Mouse (Mus musculus) embryonic facial prominence, embryonic 12.5 days (tissue): ENCODE results near the gene Atxn7l1. TPM values are rescaled to one million over a fixed set of nuclear protein-coding genes. Genes with fewer than 3 reads are reported as not detected.

ENCODE experiments used
- ATAC-seq: fragments of 200-750 bp; cut with Nextera tagmentation; 2 replicates; pipeline ENCODE4 v1.8.0; 2017; ENCODE audit not compliant: insufficient number of reproducible peaks, insufficient read depth, low FRiP score, low TSS enrichment
- H3K27ac ChIP-seq: fragments of 300-500 bp; sonication (generic); 2 replicates; pipeline ENCODE4 v1.5.1; 2016; ENCODE audit warnings: mild to moderate bottlenecking
- H3K27me3 ChIP-seq: fragments of 300-500 bp; sonication (generic); 2 replicates; pipeline ENCODE4 v1.6.1; 2016; ENCODE audit warnings: mild to moderate bottlenecking, moderate library complexity
- H3K36me3 ChIP-seq: fragments of 300-500 bp; sonication (generic); 2 replicates; pipeline ENCODE4 v1.6.1; 2016; ENCODE audit warnings: mild to moderate bottlenecking
- H3K4me1 ChIP-seq: fragments of 300-500 bp; sonication (generic); 2 replicates; pipeline ENCODE4 v1.6.1; 2016
- H3K4me2 ChIP-seq: fragments of 300-500 bp; sonication (generic); replicated peaks from 2 replicates; pipeline ENCODE4 v1.6.1; 2016; ENCODE audit warnings: mild to moderate bottlenecking, moderate library complexity
- H3K4me3 ChIP-seq: fragments of 300-500 bp; sonication (generic); 2 replicates; pipeline ENCODE4 v1.5.1; 2016; ENCODE audit warnings: mild to moderate bottlenecking
- H3K9ac ChIP-seq: fragments of 300-500 bp; sonication (generic); 2 replicates; pipeline ENCODE4 v1.6.1; 2016; ENCODE audit warnings: mild to moderate bottlenecking, moderate library complexity
- H3K9me3 ChIP-seq: fragments of 300-500 bp; sonication (generic); 2 replicates; pipeline ENCODE4 v1.6.1; 2016; ENCODE audit warnings: mild to moderate bottlenecking, moderate library complexity
- WGBS: fragments of 180-500 bp; shearing (Covaris S2); methylation state at CpG from one replicate; pipeline ENCODE4 v1.1.7; 2016; 5-methylcytosine and 5-hydroxymethylcytosine counted together
- polyA plus RNA-seq: library from polyadenylated mRNA; unstranded; fragments of >200 nt; fragmentation: Nextera tagmentation; extraction: Ambion mirVana; gene quantifications from 2 replicates; pipeline ENCODE4 v1.2.1, GENCODE M21; 2016

Gene Atxn7l1
- polyA plus RNA-seq, 1 experiment from 2014 or later, result 10.9 TPM

DNA sequence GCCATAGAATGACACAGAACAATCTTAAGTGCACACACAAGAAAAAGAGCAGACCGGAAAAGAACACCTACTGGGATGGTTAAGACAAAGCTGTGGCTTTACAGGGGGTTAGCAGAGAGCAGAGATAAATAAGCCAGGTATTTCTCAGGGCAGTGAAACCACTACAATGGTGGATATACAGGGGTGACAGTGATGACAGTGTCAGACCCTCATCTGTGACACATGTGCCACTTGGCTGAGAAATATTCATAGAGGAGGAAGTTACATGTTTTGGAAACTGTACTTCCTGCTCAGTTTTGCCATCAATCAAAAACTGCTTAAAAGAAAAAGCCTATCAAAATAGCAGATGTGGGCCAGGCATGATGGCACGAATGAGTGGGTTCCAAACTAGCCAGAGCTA is 19.4 kb upstream of the Atxn7l1 start:
- ATAC-seq, result no peak
- Histone ChIP-seq H3K4me2 (no peak overlapping the region), H3K27me3 (no peaks in the 10 kb centered on the region), H3K9me3 (no peaks in the 10 kb centered on the region), H3K27ac (no peak overlapping the region), H3K4me3 (no peak overlapping the region), H3K4me1 (peaks cover 14% of the 10 kb centered on the region; the same call in 1 of the 2 replicates), H3K36me3 (no peaks in the 10 kb centered on the region), H3K9ac (no peak overlapping the region)
- WGBS, result 87% methylated on average over 2 of the region's 2 CpGs

DNA sequence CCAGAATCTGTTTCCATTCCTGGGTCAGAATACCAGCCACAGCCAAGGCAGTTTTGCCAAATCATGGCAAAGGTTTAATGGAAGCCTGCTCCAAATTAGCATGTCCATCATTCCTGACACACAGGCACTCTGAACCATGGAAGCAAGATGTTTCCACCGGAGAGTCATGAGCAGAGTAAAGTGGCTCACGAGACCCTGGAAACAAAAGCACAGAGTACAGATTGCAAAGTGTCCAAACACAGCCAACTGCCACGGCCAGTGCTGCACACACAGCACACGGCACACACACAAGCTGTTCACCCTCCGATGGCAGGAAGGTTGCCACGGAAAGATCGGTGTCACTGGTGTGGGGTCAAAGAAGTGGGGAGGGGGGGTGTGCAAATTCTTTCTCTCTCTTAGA is 18.8 kb upstream of the Atxn7l1 start:
- Histone ChIP-seq H3K9ac (no peak overlapping the region), H3K9me3 (no peaks in the 10 kb centered on the region), H3K4me3 (no peak overlapping the region), H3K27me3 (no peaks in the 10 kb centered on the region), H3K4me2 (no peak overlapping the region), H3K27ac (no peak overlapping the region), H3K36me3 (no peaks in the 10 kb centered on the region), H3K4me1 (peaks cover 14% of the 10 kb centered on the region; the same call in 1 of the 2 replicates)
- no peak for ATAC-seq
- 46% methylated on average over 7 of the region's 7 CpGs for WGBS

DNA sequence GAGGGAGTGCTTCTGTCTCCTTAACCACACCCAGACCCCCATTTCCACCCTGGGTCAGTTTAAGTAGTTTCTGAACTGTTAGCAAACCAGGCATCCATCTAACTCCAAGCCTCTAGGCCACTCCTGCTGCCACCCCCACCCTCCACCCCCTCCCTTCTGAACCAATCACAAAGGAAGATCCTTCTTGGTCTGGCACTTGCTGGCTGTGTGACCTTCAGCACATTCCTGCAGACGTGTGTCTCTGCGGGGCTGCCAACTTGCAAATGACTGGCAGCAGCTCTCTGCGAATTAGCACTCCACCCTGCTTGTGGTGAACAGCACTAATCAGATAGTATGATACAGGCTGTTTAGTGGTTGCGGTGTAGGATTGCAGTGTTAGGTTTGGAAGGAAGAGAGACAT is 18.1 kb upstream of the Atxn7l1 start:
- no peak overlapping the region for H3K4me2 ChIP-seq
- no peaks in the 10 kb centered on the region for H3K27me3 ChIP-seq
- no peak for ATAC-seq
- peaks cover 14% of the 10 kb centered on the region; the same call in 1 of the 2 replicates for H3K4me1 ChIP-seq
- H3K27ac ChIP-seq, result no peak overlapping the region; the same call in 1 of the 2 replicates
- 20% methylated on average over 4 of the region's 4 CpGs for WGBS
- no peak overlapping the region for H3K4me3 ChIP-seq
- H3K9me3 ChIP-seq, result no peaks in the 10 kb centered on the region
- H3K9ac ChIP-seq, result no peak overlapping the region
- no peaks in the 10 kb centered on the region for H3K36me3 ChIP-seq

DNA sequence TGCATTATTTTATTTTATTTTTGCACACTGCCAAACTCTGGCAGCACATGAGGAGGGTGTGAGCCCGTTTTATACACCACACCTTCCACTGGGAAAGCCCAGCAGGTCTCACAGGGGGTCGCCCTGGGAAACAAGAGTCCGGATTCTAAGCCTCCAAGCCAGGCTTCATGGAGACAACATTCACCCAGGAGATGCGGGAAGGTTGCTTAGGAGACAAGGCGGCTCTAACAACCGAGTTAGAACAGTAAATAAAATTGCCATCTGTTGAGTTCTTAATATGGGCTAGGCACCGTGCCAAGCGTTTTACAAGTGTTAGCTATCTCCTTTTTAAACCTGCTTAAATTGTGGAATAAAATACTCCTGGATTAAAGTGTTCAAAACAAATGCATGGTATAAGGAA is 17.1 kb upstream of the Atxn7l1 start:
- H3K27ac ChIP-seq, result no peak overlapping the region
- no peak overlapping the region for H3K4me3 ChIP-seq
- peaks cover 14% of the 10 kb centered on the region; the same call in 1 of the 2 replicates for H3K4me1 ChIP-seq
- H3K4me2 ChIP-seq, result no peak overlapping the region
- H3K27me3 ChIP-seq, result no peaks in the 10 kb centered on the region
- 62% methylated on average over 8 of the region's 8 CpGs for WGBS
- H3K36me3 ChIP-seq, result no peaks in the 10 kb centered on the region
- ATAC-seq, result no peak
- H3K9ac ChIP-seq, result no peak overlapping the region
- H3K9me3 ChIP-seq, result no peaks in the 10 kb centered on the region

DNA sequence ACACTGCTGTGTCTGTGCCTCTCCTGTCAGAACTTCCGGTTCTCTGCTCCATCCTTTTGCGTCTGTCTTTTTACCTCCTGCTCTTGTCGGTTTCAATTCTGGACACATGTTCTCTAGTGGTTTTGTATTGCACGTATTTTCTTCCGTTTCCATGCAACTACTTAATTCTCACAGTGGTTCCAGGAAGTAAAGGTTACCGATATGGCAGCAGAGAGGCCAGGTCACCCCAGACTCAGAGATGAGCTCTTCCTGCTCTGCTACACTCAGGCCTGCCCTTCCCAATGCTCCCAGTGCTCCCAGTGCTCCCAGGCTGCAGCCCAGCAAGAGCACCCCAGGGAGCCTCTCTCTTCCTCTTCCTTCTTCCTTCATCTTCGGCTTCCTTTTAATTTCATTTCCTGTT is 15.7 kb upstream of the Atxn7l1 start:
- no peak overlapping the region for H3K4me2 ChIP-seq
- H3K27me3 ChIP-seq, result no peaks in the 10 kb centered on the region
- H3K36me3 ChIP-seq, result no peaks in the 10 kb centered on the region
- no peaks in the 10 kb centered on the region for H3K9me3 ChIP-seq
- no peak overlapping the region for H3K27ac ChIP-seq
- peaks cover 14% of the 10 kb centered on the region; the same call in 1 of the 2 replicates for H3K4me1 ChIP-seq
- H3K9ac ChIP-seq, result no peak overlapping the region
- no peak for ATAC-seq
- WGBS, result 42% methylated on average over 7 of the region's 7 CpGs
- no peak overlapping the region for H3K4me3 ChIP-seq

DNA sequence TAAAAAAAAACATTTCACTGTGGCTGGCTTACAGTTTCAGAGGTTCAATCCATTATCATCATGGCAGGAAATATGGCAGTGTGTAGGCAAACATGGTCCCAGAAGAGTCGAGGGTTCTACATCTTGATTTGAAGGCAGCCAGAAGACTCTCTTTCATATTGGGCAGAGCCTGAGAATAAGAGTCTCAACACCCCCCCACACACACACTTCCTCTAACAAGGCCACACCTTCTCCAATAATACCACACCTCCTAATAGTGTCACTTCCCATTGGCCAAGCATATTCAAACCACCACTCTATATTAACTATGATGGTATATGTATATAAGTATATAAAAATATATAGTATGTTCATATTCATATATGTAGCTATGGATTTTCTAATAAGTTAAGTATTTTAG is 9.6 kb upstream of the Atxn7l1 start:
- no peak for ATAC-seq
- WGBS, result 81% methylated on average over 1 of the region's 1 CpGs
- no peak overlapping the region for H3K4me3 ChIP-seq
- no peaks in the 10 kb centered on the region for H3K4me1 ChIP-seq
- no peak overlapping the region for H3K27ac ChIP-seq
- H3K36me3 ChIP-seq, result no peaks in the 10 kb centered on the region
- no peak overlapping the region for H3K9ac ChIP-seq
- no peak overlapping the region for H3K4me2 ChIP-seq
- no peaks in the 10 kb centered on the region for H3K9me3 ChIP-seq
- no peaks in the 10 kb centered on the region for H3K27me3 ChIP-seq

DNA sequence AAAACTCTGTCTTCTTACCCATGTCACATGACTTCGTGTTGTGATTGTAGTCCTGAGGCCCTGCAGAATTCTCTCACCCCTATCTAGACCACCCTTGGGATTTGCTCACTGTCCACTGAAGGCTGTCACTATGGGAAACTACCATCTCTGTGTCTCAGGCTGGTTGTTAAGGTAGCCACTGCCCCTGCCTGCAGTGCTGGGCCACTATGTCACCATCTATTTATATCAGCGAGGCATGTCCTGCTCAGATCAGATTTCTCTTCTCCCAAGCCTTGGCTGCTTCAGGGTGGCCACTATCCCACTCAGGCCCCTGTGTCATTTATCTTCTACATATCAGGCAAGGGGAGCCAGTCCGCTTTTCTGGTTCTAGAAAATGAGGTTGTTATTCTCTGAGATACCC is 8.4 kb upstream of the Atxn7l1 start:
- peak; percentile 53; the same call in 1 of the 2 replicates for ATAC-seq
- no peak overlapping the region for H3K4me3 ChIP-seq
- H3K9ac ChIP-seq, result no peak overlapping the region
- no peak overlapping the region for H3K27ac ChIP-seq
- H3K9me3 ChIP-seq, result no peaks in the 10 kb centered on the region
- no peaks in the 10 kb centered on the region for H3K36me3 ChIP-seq
- no peak overlapping the region for H3K4me2 ChIP-seq
- no peaks in the 10 kb centered on the region for H3K27me3 ChIP-seq
- H3K4me1 ChIP-seq, result no peaks in the 10 kb centered on the region
- WGBS, result 79% methylated on average over 3 of the region's 3 CpGs

DNA sequence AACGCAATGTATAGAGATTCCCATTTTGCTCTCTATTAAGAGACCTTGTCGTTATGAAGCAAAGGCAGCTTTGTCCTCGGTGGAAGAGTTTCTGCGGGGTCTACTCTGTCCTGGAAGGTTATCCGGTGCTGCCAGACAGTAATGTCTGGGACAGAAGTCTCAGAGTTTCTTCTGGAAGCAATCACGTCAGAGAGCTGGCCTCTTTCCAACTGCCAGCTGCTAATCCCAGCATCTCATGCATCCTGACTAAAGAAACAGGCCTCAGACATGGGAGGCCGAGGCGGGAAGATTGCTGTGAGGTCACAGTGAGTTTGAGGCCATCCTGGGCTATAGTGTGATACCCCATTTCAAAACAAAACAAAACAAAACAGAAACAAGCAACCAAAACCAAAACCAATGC is 3.0 kb upstream of the Atxn7l1 start:
- no peak overlapping the region for H3K4me3 ChIP-seq
- peaks cover 13% of the 10 kb centered on the region for H3K4me1 ChIP-seq
- no peak overlapping the region for H3K27ac ChIP-seq
- no peaks in the 10 kb centered on the region for H3K36me3 ChIP-seq
- WGBS, result 52% methylated on average over 8 of the region's 8 CpGs
- no peak overlapping the region for H3K4me2 ChIP-seq
- ATAC-seq, result no peak
- no peaks in the 10 kb centered on the region for H3K9me3 ChIP-seq
- 0 out of 2 replicates have a peak, but pooled peaks cover 6% of the 10 kb centered on the region for H3K27me3 ChIP-seq
- H3K9ac ChIP-seq, result no peak overlapping the region

DNA sequence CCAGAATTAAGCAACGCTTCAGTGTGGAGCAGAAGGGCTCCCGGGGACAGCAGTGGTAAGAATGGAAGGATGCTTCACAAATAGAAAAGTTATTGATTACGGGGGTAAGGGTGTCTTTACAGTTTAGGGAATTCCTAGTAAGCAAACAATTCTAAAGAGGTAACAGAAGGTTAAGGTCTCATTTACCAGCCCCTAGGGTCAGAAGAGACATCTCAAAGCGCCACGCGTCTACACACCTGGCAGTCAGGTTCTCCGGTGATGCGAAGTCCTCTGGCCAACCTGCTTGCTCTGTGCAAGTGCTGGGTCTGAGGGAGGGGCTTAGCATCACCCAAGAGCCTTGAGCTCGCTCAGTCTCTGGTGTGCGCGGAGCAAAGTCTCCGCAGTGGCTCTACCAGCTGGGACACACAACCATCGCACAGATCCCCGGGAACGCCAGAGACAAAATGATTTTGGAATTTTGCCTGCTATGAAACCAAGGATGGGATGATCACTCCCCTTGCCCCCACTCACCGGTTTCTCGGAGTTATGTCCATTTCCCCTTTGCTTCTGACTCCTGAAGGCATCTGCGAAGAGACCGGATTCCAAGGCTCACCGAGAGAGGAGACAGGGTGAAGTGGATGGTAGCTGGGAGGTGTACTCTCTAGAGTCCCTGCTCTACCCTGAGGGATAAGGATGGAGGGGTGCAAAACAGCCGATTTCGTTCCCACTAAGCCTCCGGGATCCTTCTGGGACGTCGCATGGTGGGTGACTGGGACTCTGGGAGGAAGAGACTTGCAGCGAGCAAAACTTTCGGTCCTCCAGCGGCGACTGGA is 665 bp upstream of the Atxn7l1 start:
- Histone ChIP-seq H3K36me3 (no peaks in the 10 kb centered on the region), H3K9me3 (no peaks in the 10 kb centered on the region), H3K4me1 (peaks cover 13% of the 10 kb centered on the region), H3K4me3 (peak overlapping the region; percentile 77), H3K9ac (peak overlapping the region; percentile 65), H3K27me3 (0 out of 2 replicates have a peak, but pooled peaks cover 6% of the 10 kb centered on the region), H3K27ac (no peak overlapping the region), H3K4me2 (peak overlapping the region; percentile 85)
- ATAC-seq, result peak; percentile 45; the same call in 1 of the 2 replicates
- 6% methylated on average over 29 of the region's 29 CpGs for WGBS

DNA sequence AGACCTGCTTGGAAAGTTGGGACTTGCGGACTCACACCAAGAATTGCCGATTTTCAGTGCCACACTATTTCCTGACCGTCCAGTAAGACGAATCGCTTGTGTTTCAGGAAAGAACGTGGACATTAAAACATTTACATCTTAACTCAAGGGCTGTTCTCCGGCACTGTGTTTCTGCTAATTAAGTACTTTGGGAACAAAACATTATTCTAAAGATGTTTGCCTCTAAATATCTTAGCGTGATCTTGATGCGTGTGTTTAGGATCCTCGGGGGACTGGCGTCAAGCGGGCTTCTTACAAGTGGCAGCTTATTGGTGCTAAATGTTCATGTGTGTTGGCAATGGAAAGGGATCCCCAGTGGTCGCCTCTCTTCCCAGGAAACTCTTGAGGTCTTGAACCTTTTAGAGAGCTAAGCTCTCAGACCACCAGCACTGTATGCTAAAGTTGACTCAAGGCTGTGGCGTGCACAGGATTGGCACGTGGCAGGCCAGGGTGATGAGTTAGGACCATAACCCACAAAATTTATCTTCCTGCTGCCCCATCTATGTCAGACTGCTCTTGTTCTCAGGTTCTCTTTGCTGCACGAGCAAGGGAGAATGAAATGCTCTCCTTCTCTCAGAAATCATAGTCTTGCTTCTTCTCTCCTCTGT is 2.2 kb downstream of the Atxn7l1 start:
- H3K9me3 ChIP-seq, result no peaks in the 10 kb centered on the region
- H3K4me3 ChIP-seq, result no peak overlapping the region
- H3K9ac ChIP-seq, result no peak overlapping the region
- no peak for ATAC-seq
- H3K27ac ChIP-seq, result no peak overlapping the region
- no peaks in the 10 kb centered on the region for H3K36me3 ChIP-seq
- peaks cover 13% of the 10 kb centered on the region for H3K4me1 ChIP-seq
- H3K27me3 ChIP-seq, result 0 out of 2 replicates have a peak, but pooled peaks cover 6% of the 10 kb centered on the region
- no peak overlapping the region for H3K4me2 ChIP-seq
- 90% methylated on average over 16 of the region's 16 CpGs for WGBS

DNA sequence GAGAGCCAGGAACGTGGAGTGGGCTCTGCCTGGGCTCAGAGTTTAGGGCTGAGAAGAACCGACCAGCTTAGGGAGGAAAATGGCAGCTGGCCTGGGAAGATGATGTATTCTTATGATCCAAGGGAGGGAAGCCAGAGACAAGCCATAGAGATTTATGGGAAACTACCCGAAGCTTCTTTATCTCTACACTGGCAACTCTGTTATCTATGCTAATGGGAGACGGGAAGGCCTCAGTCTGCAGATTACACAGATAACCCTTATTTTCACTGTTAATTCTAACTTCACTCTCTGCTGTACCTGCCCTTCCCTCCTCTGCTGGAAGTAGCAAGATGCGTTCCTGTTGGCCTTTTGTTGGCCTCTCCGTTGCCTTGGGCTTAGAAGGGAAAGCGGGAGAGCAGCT is 5.6 kb downstream of the Atxn7l1 start:
- peaks cover 9% of the 10 kb centered on the region for H3K4me1 ChIP-seq
- H3K9me3 ChIP-seq, result no peaks in the 10 kb centered on the region
- WGBS, result 83% methylated on average over 7 of the region's 7 CpGs
- H3K27me3 ChIP-seq, result no peaks in the 10 kb centered on the region
- no peak overlapping the region for H3K4me3 ChIP-seq
- ATAC-seq, result no peak
- no peak overlapping the region for H3K9ac ChIP-seq
- no peak overlapping the region for H3K27ac ChIP-seq
- no peak overlapping the region for H3K4me2 ChIP-seq
- H3K36me3 ChIP-seq, result no peaks in the 10 kb centered on the region

DNA sequence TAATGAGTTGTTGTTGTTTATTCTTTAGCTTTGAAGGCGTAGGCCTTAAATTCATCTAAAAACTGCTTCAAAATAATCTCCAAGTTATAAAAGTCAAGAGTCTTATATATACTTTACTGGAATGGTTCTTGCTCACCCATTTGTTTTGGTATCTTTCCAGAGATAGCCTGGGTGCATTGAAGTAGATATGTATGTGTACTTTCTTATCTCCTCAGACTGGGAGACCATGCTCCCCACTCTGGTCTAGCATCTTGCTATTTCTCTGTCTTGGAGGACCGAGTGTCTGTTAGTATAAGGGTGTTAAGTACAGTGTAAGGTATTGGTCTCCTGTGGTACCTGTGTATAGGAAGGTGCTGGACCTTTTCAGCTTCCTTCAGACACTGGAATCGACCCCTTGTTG is 6.4 kb downstream of the Atxn7l1 start:
- WGBS, result 85% methylated on average over 3 of the region's 3 CpGs
- Histone ChIP-seq H3K4me1 (peaks cover 3% of the 10 kb centered on the region), H3K27ac (no peak overlapping the region), H3K4me2 (no peak overlapping the region), H3K4me3 (no peak overlapping the region), H3K27me3 (no peaks in the 10 kb centered on the region), H3K9me3 (no peaks in the 10 kb centered on the region), H3K9ac (no peak overlapping the region), H3K36me3 (no peaks in the 10 kb centered on the region)
- no peak for ATAC-seq
